Mouse (Mus musculus) ZHBTc4 (cell line): Measurements from ENCODE around the gene Slc25a42.
A peak's percentile ranks its signal among the peaks of the same experiment; 100 is the strongest.
"Not testable (repeated sequence)": the region's sequence is repeated elsewhere in the genome, so short reads cannot be mapped to it uniquely, and the experiment has no call there.

Source experiments
- DNase-seq: peaks from one replicate; pipeline ENCODE4 v3.0.0-alpha.2; 2011; ENCODE audit warnings: low read depth, low spot score

Slc25a42 gene

GRCm38 (mm10) chr8:70212112-70213055 is at the start of gene Slc25a42:
Slc25a42 (minus strand) TSS chr8:70212305.
- DNase-seq: peak; percentile 100

- DNase-seq: no peak
Observed at GRCm38 (mm10) chr8:70259043-70259442, 46.9 kb upstream of the Slc25a42 start.

- no peak for DNase-seq
Observed at GRCm38 (mm10) chr8:70258600-70258999, 46.5 kb upstream of the Slc25a42 start.

- DNase-seq: no peak
Observed at GRCm38 (mm10) chr8:70257456-70257855, 45.4 kb upstream of the Slc25a42 start.

- DNase-seq: no peak
Observed at GRCm38 (mm10) chr8:70254628-70255027, 42.5 kb upstream of the Slc25a42 start.

- no peak for DNase-seq
Observed at GRCm38 (mm10) chr8:70247841-70248240, 35.7 kb upstream of the Slc25a42 start.

- DNase-seq: no peak
Observed at GRCm38 (mm10) chr8:70246622-70247021, 34.5 kb upstream of the Slc25a42 start.

- peak; percentile 32 for DNase-seq
Observed at GRCm38 (mm10) chr8:70240642-70241041, 28.5 kb upstream of the Slc25a42 start.

- no peak for DNase-seq
Observed at GRCm38 (mm10) chr8:70237842-70238241, 25.7 kb upstream of the Slc25a42 start.

- no peak for DNase-seq
Observed at GRCm38 (mm10) chr8:70234781-70235128, 22.6 kb upstream of the Slc25a42 start.

GRCm38 (mm10) chr8:70234080-70234780 is 22.1 kb upstream of the Slc25a42 start, which contains the start of the genes Sugp2 and Armc6:
Sugp2 (plus strand) TSS chr8:70234226.
Armc6 (minus strand) TSS chr8:70234466.
- peak; percentile 99 for DNase-seq

GRCm38 (mm10) chr8:70233606-70234005 is 21.5 kb upstream of the Slc25a42 start:
- no peak for DNase-seq

GRCm38 (mm10) chr8:70230837-70231236 is 18.7 kb upstream of the Slc25a42 start:
- DNase-seq: no peak

GRCm38 (mm10) chr8:70227997-70228396 is 15.9 kb upstream of the Slc25a42 start:
- DNase-seq: no peak

GRCm38 (mm10) chr8:70223341-70223740 is 11.2 kb upstream of the Slc25a42 start:
- no peak for DNase-seq

- DNase-seq: no peak
Observed at GRCm38 (mm10) chr8:70222041-70222440, 9.9 kb upstream of the Slc25a42 start.

GRCm38 (mm10) chr8:70220911-70221310 is 8.8 kb upstream of the Slc25a42 start:
- DNase-seq: no peak

- no peak for DNase-seq
Observed at GRCm38 (mm10) chr8:70220236-70220840, 8.2 kb upstream of the Slc25a42 start.

GRCm38 (mm10) chr8:70219107-70219684 is 7.1 kb upstream of the Slc25a42 start:
- DNase-seq: no peak

- no peak for DNase-seq
Observed at GRCm38 (mm10) chr8:70217441-70217840, 5.3 kb upstream of the Slc25a42 start.

- no peak for DNase-seq
Observed at GRCm38 (mm10) chr8:70216566-70216965, 4.5 kb upstream of the Slc25a42 start.

- not testable (repeated sequence) for DNase-seq
Observed at GRCm38 (mm10) chr8:70216161-70216560, 4.1 kb upstream of the Slc25a42 start.
